Mouse (Mus musculus) urinary bladder, postnatal 10 days (tissue): ENCODE results near the gene Prmt3.

ENCODE experiments used
- DNase-seq: peaks from one replicate; pipeline ENCODE4 v3.0.0; 2022; ENCODE audit warnings: low spot score

Gene Prmt3

GRCm38 (mm10) chr7:49857347-49857746, 79.2 kb downstream of the Prmt3 start:
- no peak for DNase-seq

- no peak for DNase-seq
Measured at GRCm38 (mm10) chr7:49858257-49858656, 80.1 kb downstream of the Prmt3 start.

GRCm38 (mm10) chr7:49859820-49860219, 81.7 kb downstream of the Prmt3 start:
- no peak for DNase-seq

- no peak for DNase-seq
Measured at GRCm38 (mm10) chr7:49861196-49861595, 83.0 kb downstream of the Prmt3 start.

- DNase-seq, result no peak
Measured at GRCm38 (mm10) chr7:49863753-49864152, 85.6 kb downstream of the Prmt3 start.

GRCm38 (mm10) chr7:49869656-49870055, 91.5 kb downstream of the Prmt3 start:
- DNase-seq, result no peak

GRCm38 (mm10) chr7:49870276-49870675, 92.1 kb downstream of the Prmt3 start:
- DNase-seq, result no peak

GRCm38 (mm10) chr7:49877307-49877706, 99.2 kb downstream of the Prmt3 start:
- no peak for DNase-seq

GRCm38 (mm10) chr7:49879051-49879450, 100.9 kb downstream of the Prmt3 start:
- no peak for DNase-seq

GRCm38 (mm10) chr7:49879998-49880707, 102.0 kb downstream of the Prmt3 start:
- DNase-seq, result no peak

GRCm38 (mm10) chr7:49882288-49882687, 104.1 kb downstream of the Prmt3 start:
- DNase-seq, result no peak

GRCm38 (mm10) chr7:49882694-49883389, 104.7 kb downstream of the Prmt3 start:
- no peak for DNase-seq

GRCm38 (mm10) chr7:49887776-49888390, 109.7 kb downstream of the Prmt3 start:
- no peak for DNase-seq

GRCm38 (mm10) chr7:49894786-49895185, 116.6 kb downstream of the Prmt3 start:
- no peak for DNase-seq

GRCm38 (mm10) chr7:49895296-49895695, 117.2 kb downstream of the Prmt3 start:
- DNase-seq, result no peak

- DNase-seq, result no peak
Measured at GRCm38 (mm10) chr7:49902003-49902552, 123.9 kb downstream of the Prmt3 start.

GRCm38 (mm10) chr7:49907191-49908171, 129.3 kb downstream of the Prmt3 start:
- DNase-seq, result no peak
